Comparison of ENCODE assay signal across 9 mouse cellular contexts in genomic region chr9:107305601-107306542, GRCm38 (mm10). TPM values are rescaled to one million over a fixed set of nuclear protein-coding genes. Genes with fewer than 3 reads are reported as not detected.
DNase-seq lines count a peak whose midpoint lies in the region; ATAC-seq and TF ChIP-seq lines count a peak whose summit lies in the region.
"Had no signal": no experiment of that assay in that cellular context is flagged by ENCODE, and none has a peak within 500 bp of the region (broad histone marks: within the 10 kb centered on the region; RNA-seq: fewer than 3 reads in every experiment).

No protein-coding gene starts in this region.

- DNase-seq in heart, embryonic 10.5 days (ENCODE audit: low spot score) = no peak
- DNase-seq in heart, postnatal 36 days = no peak
- DNase-seq in kidney, postnatal 0 days (ENCODE audit: low spot score) = peak; percentile 14
- DNase-seq in adipocyte (ENCODE audit: low spot score) = no peak
- no peak for DNase-seq in frontal cortex, postnatal 36 days (ENCODE audit: low spot score in 2 of 2)
- no peak for DNase-seq in thymus, postnatal 10 days (ENCODE audit: low spot score in 2 of 2)

- H3K9me3 ChIP-seq in heart, embryonic 10.5 days = no peaks in the 10 kb centered on the region
- no peaks in the 10 kb centered on the region for H3K9me3 ChIP-seq in embryonic facial prominence, embryonic 13.5 days
- no peaks in the 10 kb centered on the region for H3K9me3 ChIP-seq in kidney, postnatal 0 days (replicated peaks; ENCODE audit: low read length)

- no peak for ATAC-seq in embryonic facial prominence, embryonic 13.5 days (ENCODE audit: insufficient number of reproducible peaks, insufficient read depth, low FRiP score, low TSS enrichment, low read depth)
- no peak for ATAC-seq in kidney, postnatal 0 days (replicated peaks; ENCODE audit: low FRiP score, low read depth)
- ATAC-seq in megakaryocyte-erythroid progenitor cell, adult 5-6 weeks (replicated peaks; ENCODE audit: low FRiP score, low TSS enrichment, poor library complexity, severe bottlenecking) = peak; percentile 49

- H3K4me1 ChIP-seq in heart, embryonic 10.5 days = peaks cover 69% of the 10 kb centered on the region
- H3K4me1 ChIP-seq in embryonic facial prominence, embryonic 13.5 days = peaks cover 23% of the 10 kb centered on the region; the same call in 1 of the 2 replicates
- peaks cover 28% of the 10 kb centered on the region for H3K4me1 ChIP-seq in kidney, postnatal 0 days (replicated peaks; ENCODE audit: insufficient read depth, low read length)

- H3K27me3 ChIP-seq in heart, embryonic 10.5 days (ENCODE audit: insufficient read depth, poor library complexity, severe bottlenecking) = no peaks in the 10 kb centered on the region
- H3K27me3 ChIP-seq in embryonic facial prominence, embryonic 13.5 days = no peaks in the 10 kb centered on the region
- H3K27me3 ChIP-seq in kidney, postnatal 0 days (ENCODE audit: insufficient read depth, low read length) = no peaks in the 10 kb centered on the region

- no peak overlapping the region for H3K9ac ChIP-seq in embryonic facial prominence, embryonic 13.5 days
- H3K9ac ChIP-seq in kidney, postnatal 0 days (ENCODE audit: low read depth, low read length) = no peak overlapping the region

- no peak overlapping the region for H3K4me3 ChIP-seq in heart, embryonic 10.5 days
- no peak overlapping the region for H3K4me3 ChIP-seq in embryonic facial prominence, embryonic 13.5 days
- H3K4me3 ChIP-seq in kidney, postnatal 0 days (replicated peaks; ENCODE audit: low read depth, low read length) = no peak overlapping the region

- H3K36me3 ChIP-seq in heart, embryonic 10.5 days = peaks cover 14% of the 10 kb centered on the region
- H3K36me3 ChIP-seq in embryonic facial prominence, embryonic 13.5 days = peaks cover 14% of the 10 kb centered on the region
- H3K36me3 ChIP-seq in kidney, postnatal 0 days (ENCODE audit: insufficient read depth, low read length) = peaks cover 12% of the 10 kb centered on the region; the same call in 1 of the 2 replicates

- H3K27ac ChIP-seq in heart, embryonic 10.5 days = peak overlapping the region; percentile 37; the same call in 1 of the 2 replicates
- peak overlapping the region; percentile 34; the same call in 1 of the 2 replicates for H3K27ac ChIP-seq in embryonic facial prominence, embryonic 13.5 days
- peak overlapping the region; percentile 92 for H3K27ac ChIP-seq in kidney, postnatal 0 days

- intact Hi-C loops in heart, postnatal 36 days (cut with DNase I) = no loop called here

- no peak for TF ChIP-seq CTCF in kidney, postnatal 0 days (IDR thresholded peaks at IDR 0.05; ENCODE audit: low read depth)

- H3K4me2 ChIP-seq in embryonic facial prominence, embryonic 13.5 days = no peak overlapping the region
- no peak overlapping the region for H3K4me2 ChIP-seq in kidney, postnatal 0 days (ENCODE audit: low read length)

- WGBS in heart, embryonic 10.5 days = 54% methylated on average over 13 of the region's 13 CpGs
- WGBS in embryonic facial prominence, embryonic 13.5 days = 50% methylated on average over 13 of the region's 13 CpGs
- WGBS in kidney, postnatal 0 days = 42% methylated on average over 13 of the region's 13 CpGs

RNA-seq across cellular contexts. Expression of gene Cish, which starts 10.0 kb away (rescaled TPM):
- 9.4 and 13.2 TPM in 2 replicates for polyA plus RNA-seq in heart, embryonic 10.5 days (2016; fragmentation: Nextera tagmentation; extraction: Ambion mirVana)
- 100 to 1,000 TPM; 145 to 149 TPM for total RNA-seq in heart, postnatal 36 days (2021)
- polyA plus RNA-seq in embryonic facial prominence, embryonic 13.5 days (2015; fragmentation: Nextera tagmentation; extraction: Ambion mirVana) = 9.3 and 12.4 TPM in 2 replicates
- 26.2 and 30.5 TPM in 2 replicates for polyA plus RNA-seq in kidney, postnatal 0 days (2015; fragmentation: Nextera tagmentation; extraction: Ambion mirVana)
- 2.9 and 9.3 TPM in 2 replicates for total RNA-seq in megakaryocyte-erythroid progenitor cell, adult 5-6 weeks (2014; fragmentation: Nextera tagmentation)
- 1.2 and 1.6 TPM in 2 replicates for total RNA-seq in megakaryocyte-erythroid progenitor cell, adult 5-6 weeks (2017)

RNA-seq across cellular contexts. Expression of gene Mapkapk3, which starts 16.2 kb away (rescaled TPM):
- 7.1 and 10.1 TPM in 2 replicates for polyA plus RNA-seq in heart, embryonic 10.5 days (2016; fragmentation: Nextera tagmentation; extraction: Ambion mirVana)
- total RNA-seq in heart, postnatal 36 days (2021) = 10 to 100 TPM; 27.0 to 33.6 TPM
- polyA plus RNA-seq in embryonic facial prominence, embryonic 13.5 days (2015; fragmentation: Nextera tagmentation; extraction: Ambion mirVana) = 7.6 and 10.7 TPM in 2 replicates
- 13.4 and 14.0 TPM in 2 replicates for polyA plus RNA-seq in kidney, postnatal 0 days (2015; fragmentation: Nextera tagmentation; extraction: Ambion mirVana)
- 26.8 and 34.0 TPM in 2 replicates for total RNA-seq in megakaryocyte-erythroid progenitor cell, adult 5-6 weeks (2014; fragmentation: Nextera tagmentation)
- total RNA-seq in megakaryocyte-erythroid progenitor cell, adult 5-6 weeks (2017) = 26.9 and 31.6 TPM in 2 replicates

RNA-seq across cellular contexts. Expression of gene Hemk1, which starts 32.3 kb away (rescaled TPM):
- polyA plus RNA-seq in heart, embryonic 10.5 days (2016; fragmentation: Nextera tagmentation; extraction: Ambion mirVana) = 13.4 and 14.6 TPM in 2 replicates
- 10 to 100 TPM; 22.3 to 22.6 TPM for total RNA-seq in heart, postnatal 36 days (2021)
- 11.4 and 12.1 TPM in 2 replicates for polyA plus RNA-seq in embryonic facial prominence, embryonic 13.5 days (2015; fragmentation: Nextera tagmentation; extraction: Ambion mirVana)
- polyA plus RNA-seq in kidney, postnatal 0 days (2015; fragmentation: Nextera tagmentation; extraction: Ambion mirVana) = 10.1 and 11.5 TPM in 2 replicates
- 5.8 and 18.8 TPM in 2 replicates for total RNA-seq in megakaryocyte-erythroid progenitor cell, adult 5-6 weeks (2014; fragmentation: Nextera tagmentation)
- total RNA-seq in megakaryocyte-erythroid progenitor cell, adult 5-6 weeks (2017) = 4.9 and 9.0 TPM in 2 replicates

RNA-seq across cellular contexts. Expression of gene 6430571L13Rik, which starts 34.5 kb away (rescaled TPM):
- 0.74 and 1.2 TPM in 2 replicates for polyA plus RNA-seq in heart, embryonic 10.5 days (2016; fragmentation: Nextera tagmentation; extraction: Ambion mirVana)
- 1 to 10 TPM; 4.2 to 5.3 TPM for total RNA-seq in heart, postnatal 36 days (2021)
- 1.2 and 1.5 TPM in 2 replicates for polyA plus RNA-seq in embryonic facial prominence, embryonic 13.5 days (2015; fragmentation: Nextera tagmentation; extraction: Ambion mirVana)
- polyA plus RNA-seq in kidney, postnatal 0 days (2015; fragmentation: Nextera tagmentation; extraction: Ambion mirVana) = 2.0 and 2.2 TPM in 2 replicates
- not detected in 2 replicates for total RNA-seq in megakaryocyte-erythroid progenitor cell, adult 5-6 weeks (2014; fragmentation: Nextera tagmentation)
- total RNA-seq in megakaryocyte-erythroid progenitor cell, adult 5-6 weeks (2017) = 0.47 TPM in 1 of 2 replicates, not detected in the other
- total RNA-seq: neutrophil, adult 5-6 weeks had no signal

Comparison
In these comparisons a context has a peak if more than half of its experiments do, and no peak if none do; other contexts are left out.
1. H3K27ac ChIP-seq: peak in every context shown above with its lines; median percentile 92 in kidney, postnatal 0 days; 37 in heart, embryonic 10.5 days; 34 in embryonic facial prominence, embryonic 13.5 days.